Mouse (Mus musculus) midbrain, embryonic 15.5 days (tissue): Measurements from ENCODE around the gene Cela2a. TPM values are rescaled to one million over a fixed set of nuclear protein-coding genes. Genes with fewer than 3 reads are reported as not detected.

Source experiments
- ATAC-seq: fragments of 200-750 bp; cut with Nextera tagmentation; replicated peaks from 2 replicates; pipeline ENCODE4 v1.8.0; 2017; ENCODE audit warnings: moderate TSS enrichment
- H3K27ac ChIP-seq: fragments of 300-500 bp; sonication (generic); 2 replicates; pipeline ENCODE4 v1.5.1; 2015; ENCODE audit warnings: mild to moderate bottlenecking, inconsistent platforms
- H3K27me3 ChIP-seq: fragments of 300-500 bp; sonication (generic); replicated peaks from 2 replicates; pipeline ENCODE4 v1.6.1; 2015; ENCODE audit warnings: inconsistent platforms
- H3K36me3 ChIP-seq: fragments of 300-500 bp; sonication (generic); replicated peaks from 2 replicates; pipeline ENCODE4 v1.6.1; 2015; ENCODE audit warnings: inconsistent platforms
- H3K4me1 ChIP-seq: fragments of 300-500 bp; sonication (generic); 2 replicates; pipeline ENCODE4 v1.6.1; 2015; ENCODE audit warnings: inconsistent platforms
- H3K4me2 ChIP-seq: fragments of 300-500 bp; sonication (generic); 2 replicates; pipeline ENCODE4 v1.6.1; 2015; ENCODE audit warnings: inconsistent platforms, mild to moderate bottlenecking, moderate library complexity
- H3K4me3 ChIP-seq: fragments of 300-500 bp; sonication (generic); 2 replicates; pipeline ENCODE4 v1.5.1; 2015; ENCODE audit warnings: mild to moderate bottlenecking, inconsistent platforms
- H3K9ac ChIP-seq: fragments of 300-500 bp; sonication (generic); 2 replicates; pipeline ENCODE4 v1.6.1; 2015; ENCODE audit warnings: mild to moderate bottlenecking, inconsistent platforms
- H3K9me3 ChIP-seq: fragments of 300-500 bp; sonication (generic); 2 replicates; pipeline ENCODE4 v1.6.1; 2016; ENCODE audit warnings: inconsistent platforms
- WGBS: fragments of 180-500 bp; shearing (Covaris S2); methylation state at CpG from one replicate; pipeline ENCODE4 v1.1.7; 2015; ENCODE audit warnings: mixed read lengths; 5-methylcytosine and 5-hydroxymethylcytosine counted together
- polyA plus RNA-seq: library from polyadenylated mRNA; unstranded; fragments of >200 nt; fragmentation: Nextera tagmentation; extraction: Ambion mirVana; gene quantifications from 2 replicates; pipeline ENCODE4 v1.2.1, GENCODE M21; 2015

The Cela2a gene
- polyA plus RNA-seq, 1 experiment from 2014 or later: 0.36 TPM

DNA sequence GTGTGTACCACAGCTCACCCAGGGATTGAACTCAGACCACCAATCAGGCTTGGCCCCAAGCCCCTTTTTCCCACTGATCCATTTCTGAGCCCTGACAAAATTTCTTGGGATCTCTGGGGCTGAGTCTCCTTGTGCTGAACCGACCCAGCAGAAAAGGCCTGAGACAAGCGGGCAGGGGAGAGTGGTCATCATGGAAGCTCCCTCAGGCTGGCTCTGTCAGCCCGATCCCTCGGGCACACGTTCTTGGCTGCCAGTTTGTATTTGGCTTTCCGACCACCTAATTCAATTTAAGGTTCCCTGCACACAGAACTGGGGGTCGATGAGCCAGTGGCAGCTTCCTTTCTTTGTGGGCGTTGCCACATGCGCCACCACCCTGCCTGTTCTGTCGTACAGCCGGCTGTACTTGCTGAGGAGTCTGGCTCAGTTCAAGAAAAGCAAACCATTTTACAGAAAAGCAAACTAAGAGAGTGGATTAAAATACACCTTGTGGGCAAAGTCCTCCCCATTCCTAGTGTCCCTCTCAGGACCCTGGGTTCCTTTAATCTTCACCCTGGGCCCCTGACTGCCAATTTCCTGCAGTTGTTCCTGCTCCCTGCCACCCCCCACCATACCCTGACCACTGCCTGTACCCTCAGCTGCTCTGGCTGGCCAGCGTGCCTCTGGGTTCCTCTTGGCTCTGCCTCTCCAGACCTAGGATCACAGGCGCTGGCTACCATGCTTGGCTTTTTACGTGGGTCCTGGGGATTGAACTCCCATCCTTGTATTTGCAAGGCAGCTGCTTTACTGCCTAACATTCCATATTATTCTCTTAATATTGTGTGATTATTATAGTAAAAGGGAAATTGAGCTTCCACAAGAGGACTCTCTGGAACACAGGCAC lies 8.9 kb downstream of the Cela2a start:
- 58% methylated on average over 14 of the region's 14 CpGs for WGBS
- no peak overlapping the region for H3K27ac ChIP-seq
- no peak for ATAC-seq

DNA sequence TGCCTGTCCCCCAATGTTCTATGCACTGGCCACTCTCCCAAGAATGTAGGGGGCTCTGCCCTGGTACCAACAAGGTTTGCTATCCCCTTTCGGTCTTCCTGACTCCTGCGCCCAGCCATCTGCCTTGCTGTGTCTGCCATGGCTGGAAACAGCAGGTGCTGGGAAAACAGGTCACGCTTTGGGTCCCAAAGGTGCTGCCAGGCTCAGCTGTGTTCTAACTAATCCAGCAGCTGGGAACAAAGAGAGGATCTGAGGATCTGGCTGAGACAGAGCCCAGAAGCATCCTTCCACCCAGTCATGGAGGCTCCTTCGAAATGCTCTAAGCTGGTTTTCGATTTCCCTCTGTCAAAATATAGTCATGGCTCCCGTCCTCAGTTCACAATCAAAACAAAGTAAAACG lies 9.7 kb downstream of the Cela2a start:
- Histone ChIP-seq H3K27me3 (no peaks in the 10 kb centered on the region), H3K9ac (no peak overlapping the region), H3K4me3 (no peak overlapping the region), H3K36me3 (peaks cover 16% of the 10 kb centered on the region), H3K27ac (peak overlapping the region; percentile 47; the same call in 1 of the 2 replicates), H3K9me3 (no peaks in the 10 kb centered on the region), H3K4me2 (no peak overlapping the region), H3K4me1 (no peaks in the 10 kb centered on the region)
- no peak for ATAC-seq
- 76% methylated on average over 7 of the region's 7 CpGs for WGBS

More for the DNA sequence above, 8.9 kb downstream of the Cela2a start:
- Histone ChIP-seq H3K9me3 (no peaks in the 10 kb centered on the region), H3K9ac (no peak overlapping the region), H3K36me3 (peaks cover 8% of the 10 kb centered on the region), H3K27me3 (no peaks in the 10 kb centered on the region), H3K4me2 (no peak overlapping the region), H3K4me3 (no peak overlapping the region), H3K4me1 (no peaks in the 10 kb centered on the region)

DNA sequence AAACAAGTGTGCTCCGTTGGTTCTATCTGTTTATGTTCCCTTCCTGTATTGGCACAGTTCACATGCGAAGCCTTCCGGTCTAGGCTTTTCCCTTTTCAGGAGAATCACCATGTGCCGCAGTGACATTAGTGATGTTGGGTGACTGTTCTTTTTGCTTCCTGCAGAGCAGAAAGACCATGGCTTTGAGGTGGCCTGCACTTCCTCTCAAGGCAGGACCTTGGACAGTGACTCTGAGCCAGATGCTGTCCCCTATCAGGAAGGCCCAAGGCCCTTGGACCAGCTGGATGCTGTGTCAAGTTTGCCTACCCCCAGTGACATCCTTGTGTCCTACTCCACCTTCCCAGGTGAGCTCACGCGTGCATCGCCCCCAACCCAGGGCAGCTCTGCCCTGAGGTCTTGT lies 14.6 kb downstream of the Cela2a start:
- no peaks in the 10 kb centered on the region for H3K9me3 ChIP-seq
- no peak overlapping the region for H3K9ac ChIP-seq
- WGBS: 96% methylated on average over 7 of the region's 7 CpGs
- H3K27me3 ChIP-seq: no peaks in the 10 kb centered on the region
- H3K4me1 ChIP-seq: no peaks in the 10 kb centered on the region
- H3K36me3 ChIP-seq: peaks cover 38% of the 10 kb centered on the region
- no peak overlapping the region for H3K4me2 ChIP-seq
- ATAC-seq: no peak
- no peak overlapping the region for H3K27ac ChIP-seq
- no peak overlapping the region for H3K4me3 ChIP-seq

DNA sequence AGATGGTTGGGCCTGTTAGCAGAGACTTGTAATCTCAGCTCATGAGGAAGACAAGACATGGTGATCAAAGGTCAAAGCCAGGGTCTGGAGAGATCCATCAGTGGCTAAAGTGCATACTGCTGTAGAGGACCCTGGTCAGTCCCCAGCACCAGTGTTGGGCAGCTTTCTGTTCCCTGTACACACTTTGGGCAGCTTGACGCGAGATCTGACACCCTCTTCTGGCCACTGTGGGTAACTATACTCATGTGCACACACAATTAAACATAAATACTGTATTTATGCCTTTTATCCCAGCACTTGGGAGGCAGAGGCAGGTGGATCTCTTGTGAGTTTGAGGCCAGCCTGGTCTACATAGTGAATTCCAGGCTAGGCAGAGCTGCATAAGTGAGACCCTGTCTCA lies 15.0 kb downstream of the Cela2a start:
- Histone ChIP-seq H3K9me3 (no peaks in the 10 kb centered on the region), H3K9ac (no peak overlapping the region), H3K36me3 (peaks cover 41% of the 10 kb centered on the region), H3K4me3 (no peak overlapping the region), H3K4me2 (no peak overlapping the region), H3K27ac (no peak overlapping the region), H3K27me3 (no peaks in the 10 kb centered on the region), H3K4me1 (no peaks in the 10 kb centered on the region)
- no peak for ATAC-seq
- 95% methylated on average over 2 of the region's 2 CpGs for WGBS

DNA sequence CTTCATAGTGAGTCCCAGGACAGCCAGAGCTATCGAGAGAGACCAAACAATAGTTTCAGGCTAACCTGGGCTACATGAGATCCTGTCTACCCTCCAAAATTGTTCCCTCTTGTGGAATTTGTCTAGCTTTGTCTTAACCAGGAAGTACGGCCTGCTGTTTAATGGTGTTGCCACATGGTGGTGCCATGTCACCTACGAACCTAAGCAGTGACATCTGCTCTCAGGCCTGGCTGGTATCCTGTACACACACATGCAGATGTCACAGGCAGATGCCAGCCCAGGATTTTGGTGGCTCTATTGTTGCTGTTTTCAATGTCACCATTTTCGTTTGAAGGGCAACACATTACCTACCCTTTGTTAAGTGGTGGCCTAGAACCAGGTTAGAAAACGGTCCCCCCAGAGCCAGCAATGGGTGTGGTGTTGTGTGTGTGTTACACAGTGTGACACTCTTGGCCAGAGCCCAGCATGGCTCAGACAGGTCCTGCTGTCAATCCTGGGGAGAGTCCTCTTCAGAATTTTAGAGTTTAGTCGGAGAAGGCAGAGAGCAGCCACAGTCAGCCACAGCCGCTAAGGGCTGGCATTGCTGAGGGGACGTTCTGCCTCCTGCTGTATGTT lies 16.0 kb downstream of the Cela2a start:
- 72% methylated on average over 8 of the region's 8 CpGs for WGBS
- ATAC-seq: peak; percentile 63; the same call in 1 of the 2 replicates
- Histone ChIP-seq H3K36me3 (peaks cover 51% of the 10 kb centered on the region), H3K4me2 (no peak overlapping the region), H3K27ac (0 out of 2 replicates have a peak overlapping the region, but pooled peaks have one; percentile 8), H3K9ac (no peak overlapping the region), H3K27me3 (no peaks in the 10 kb centered on the region), H3K9me3 (no peaks in the 10 kb centered on the region), H3K4me1 (no peaks in the 10 kb centered on the region), H3K4me3 (no peak overlapping the region)

DNA sequence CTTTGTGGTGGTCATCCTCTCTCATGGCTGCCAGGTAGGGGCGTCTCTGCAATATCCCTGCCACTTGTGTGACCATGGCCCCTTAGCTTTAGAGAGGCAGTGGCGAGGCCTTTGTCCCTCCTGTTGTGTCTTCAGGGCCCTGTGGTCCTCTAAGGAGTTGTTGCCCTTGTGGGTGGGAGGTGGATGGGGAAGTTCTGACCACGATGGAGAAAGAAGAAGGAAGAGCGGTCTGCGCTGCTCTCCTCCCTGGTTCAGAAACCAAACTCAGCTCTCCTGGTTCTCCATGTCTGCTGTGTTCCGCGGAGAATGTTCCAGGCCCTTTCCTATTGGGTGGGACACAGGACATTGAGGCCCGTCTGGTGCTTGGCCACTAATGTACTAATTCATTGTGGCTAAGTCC lies 20.1 kb downstream of the Cela2a start:
- H3K9me3 ChIP-seq: no peaks in the 10 kb centered on the region
- WGBS: 96% methylated on average over 8 of the region's 8 CpGs

DNA sequence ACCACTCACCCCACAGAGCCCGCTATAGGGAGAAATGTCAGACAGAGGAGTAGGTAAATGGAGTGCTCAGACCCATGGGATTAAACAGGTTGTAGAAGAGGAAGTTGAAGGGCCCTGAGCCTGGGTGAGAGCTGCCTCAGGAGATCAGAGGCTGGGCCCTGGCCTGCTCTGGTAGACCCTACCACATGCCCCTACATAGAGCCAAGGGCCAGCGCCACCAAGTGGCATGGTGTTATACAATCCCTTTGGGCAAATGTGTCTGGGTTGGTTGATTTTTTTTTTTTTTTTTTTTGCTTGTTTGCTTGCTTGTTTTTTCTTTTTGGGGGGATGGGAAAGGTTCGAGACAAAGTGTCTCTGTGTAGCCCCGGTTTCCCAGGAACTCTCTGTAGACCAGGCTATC lies 21.9 kb downstream of the Cela2a start:
- Histone ChIP-seq H3K4me3 (no peak overlapping the region), H3K4me2 (no peak overlapping the region), H3K9me3 (no peaks in the 10 kb centered on the region), H3K9ac (no peak overlapping the region), H3K27me3 (no peaks in the 10 kb centered on the region), H3K27ac (no peak overlapping the region), H3K4me1 (no peaks in the 10 kb centered on the region), H3K36me3 (peaks cover 39% of the 10 kb centered on the region; the same call in 1 of the 2 replicates)
- WGBS: 89% methylated on average over 4 of the region's 4 CpGs
- ATAC-seq: no peak

More for the DNA sequence above, 20.1 kb downstream of the Cela2a start:
- no peak overlapping the region for H3K4me3 ChIP-seq
- no peak overlapping the region for H3K4me2 ChIP-seq
- H3K9ac ChIP-seq: no peak overlapping the region
- H3K27me3 ChIP-seq: no peaks in the 10 kb centered on the region
- ATAC-seq: no peak
- peaks cover 40% of the 10 kb centered on the region; the same call in 1 of the 2 replicates for H3K36me3 ChIP-seq
- no peak overlapping the region for H3K27ac ChIP-seq
- no peaks in the 10 kb centered on the region for H3K4me1 ChIP-seq

DNA sequence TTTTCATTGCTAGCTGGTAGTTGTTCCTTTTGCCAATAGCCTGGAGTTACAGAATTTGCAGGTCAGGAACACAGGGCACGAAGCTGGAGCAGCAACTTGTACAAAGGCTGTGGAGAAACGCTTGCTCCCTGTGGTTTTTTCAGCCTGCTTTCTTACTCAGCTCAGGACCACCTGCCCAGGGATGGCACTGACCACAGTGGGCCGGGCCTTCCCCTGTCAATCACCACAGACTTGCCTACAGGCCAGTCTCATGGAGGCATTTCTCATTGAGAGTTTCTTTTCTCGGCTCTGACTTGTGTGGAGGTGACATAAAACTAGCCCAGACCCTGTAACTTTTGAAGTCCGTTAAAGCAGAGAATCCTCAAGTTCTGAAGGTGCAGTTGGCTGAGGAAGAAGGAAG lies 28.4 kb downstream of the Cela2a start:
- no peak for ATAC-seq
- Histone ChIP-seq H3K4me2 (no peak overlapping the region), H3K4me1 (peaks cover 24% of the 10 kb centered on the region), H3K36me3 (no peaks in the 10 kb centered on the region), H3K9ac (no peak overlapping the region), H3K27me3 (no peaks in the 10 kb centered on the region), H3K4me3 (no peak overlapping the region), H3K27ac (no peak overlapping the region), H3K9me3 (no peaks in the 10 kb centered on the region)
- WGBS: 90% methylated on average over 5 of the region's 5 CpGs

DNA sequence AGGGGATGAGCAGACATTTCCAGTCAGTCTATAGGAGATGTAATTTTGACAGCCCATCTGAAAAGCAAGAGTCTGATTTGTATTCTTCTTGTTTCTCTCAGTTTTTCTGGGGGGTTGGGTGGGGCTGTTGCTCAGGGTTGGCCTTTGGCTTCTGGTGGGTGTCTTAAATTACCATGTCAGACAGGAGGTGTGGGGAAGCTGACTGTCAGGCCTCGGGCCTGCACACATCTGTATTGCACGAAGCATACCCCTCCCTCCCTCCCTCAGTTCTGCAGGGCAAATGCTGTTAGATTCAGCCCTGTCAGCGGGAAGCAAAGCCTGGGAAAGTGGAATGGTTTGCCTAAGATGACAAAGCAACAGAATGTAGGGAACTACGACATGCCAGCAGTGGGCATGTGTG lies 29.0 kb downstream of the Cela2a start:
- Histone ChIP-seq H3K27me3 (no peaks in the 10 kb centered on the region), H3K4me1 (peaks cover 24% of the 10 kb centered on the region), H3K9me3 (no peaks in the 10 kb centered on the region), H3K36me3 (no peaks in the 10 kb centered on the region), H3K9ac (no peak overlapping the region), H3K4me2 (no peak overlapping the region), H3K27ac (no peak overlapping the region), H3K4me3 (no peak overlapping the region)
- WGBS: 97% methylated on average over 4 of the region's 4 CpGs
- ATAC-seq: no peak

DNA sequence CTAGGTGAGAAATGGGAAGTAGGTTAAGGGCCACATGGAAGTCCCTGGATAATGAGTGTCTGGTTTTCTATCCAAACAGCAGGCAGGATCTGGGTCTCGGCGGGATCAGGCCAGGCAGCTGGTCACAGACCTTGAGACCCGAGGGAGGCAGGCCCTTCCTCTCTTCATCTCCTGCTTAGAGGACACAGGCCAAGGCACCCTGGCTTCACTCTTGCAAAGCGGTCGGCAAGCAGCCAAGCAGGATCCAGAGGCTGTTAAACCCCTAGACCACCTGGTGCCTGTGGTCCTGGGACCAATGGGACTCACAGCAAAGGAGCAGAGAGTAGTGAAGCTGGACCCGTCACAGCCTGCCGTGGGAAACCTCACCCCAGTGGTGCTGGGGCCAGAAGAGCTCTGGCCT lies 29.6 kb downstream of the Cela2a start:
- 91% methylated on average over 7 of the region's 7 CpGs for WGBS

DNA sequence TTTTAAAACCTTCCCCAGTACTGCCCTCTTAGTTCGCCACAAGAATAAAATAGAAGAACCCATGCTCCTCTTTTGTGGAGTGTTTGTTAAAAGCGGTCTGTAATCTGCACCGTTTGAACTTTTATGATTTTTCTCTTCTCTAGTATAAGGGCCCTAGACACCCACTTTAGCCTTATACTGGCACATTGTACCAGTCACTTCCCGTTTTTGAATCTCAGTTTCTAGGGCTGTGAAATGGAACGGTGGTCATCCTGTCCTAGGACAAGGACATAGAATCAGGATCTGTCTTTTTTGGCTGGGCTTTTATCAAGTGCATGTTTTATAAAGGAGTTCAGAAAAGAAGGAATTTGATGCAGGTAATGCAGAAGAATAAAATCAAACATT lies 31.8 kb downstream of the Cela2a start:
- Histone ChIP-seq H3K4me3 (peak overlapping the region; percentile 80), H3K9me3 (no peaks in the 10 kb centered on the region), H3K9ac (peak overlapping the region; percentile 71), H3K4me2 (peak overlapping the region; percentile 62), H3K27ac (peak overlapping the region; percentile 94), H3K4me1 (peaks cover 34% of the 10 kb centered on the region), H3K27me3 (no peaks in the 10 kb centered on the region), H3K36me3 (no peaks in the 10 kb centered on the region)
- 17% methylated on average over 5 of the region's 5 CpGs for WGBS
- no peak for ATAC-seq

More for the DNA sequence above, 29.6 kb downstream of the Cela2a start:
- H3K9ac ChIP-seq: no peak overlapping the region
- no peak overlapping the region for H3K4me3 ChIP-seq
- no peak for ATAC-seq
- no peaks in the 10 kb centered on the region for H3K9me3 ChIP-seq
- H3K27ac ChIP-seq: no peak overlapping the region
- peaks cover 24% of the 10 kb centered on the region for H3K4me1 ChIP-seq
- H3K36me3 ChIP-seq: no peaks in the 10 kb centered on the region
- H3K4me2 ChIP-seq: no peak overlapping the region
- H3K27me3 ChIP-seq: no peaks in the 10 kb centered on the region

DNA sequence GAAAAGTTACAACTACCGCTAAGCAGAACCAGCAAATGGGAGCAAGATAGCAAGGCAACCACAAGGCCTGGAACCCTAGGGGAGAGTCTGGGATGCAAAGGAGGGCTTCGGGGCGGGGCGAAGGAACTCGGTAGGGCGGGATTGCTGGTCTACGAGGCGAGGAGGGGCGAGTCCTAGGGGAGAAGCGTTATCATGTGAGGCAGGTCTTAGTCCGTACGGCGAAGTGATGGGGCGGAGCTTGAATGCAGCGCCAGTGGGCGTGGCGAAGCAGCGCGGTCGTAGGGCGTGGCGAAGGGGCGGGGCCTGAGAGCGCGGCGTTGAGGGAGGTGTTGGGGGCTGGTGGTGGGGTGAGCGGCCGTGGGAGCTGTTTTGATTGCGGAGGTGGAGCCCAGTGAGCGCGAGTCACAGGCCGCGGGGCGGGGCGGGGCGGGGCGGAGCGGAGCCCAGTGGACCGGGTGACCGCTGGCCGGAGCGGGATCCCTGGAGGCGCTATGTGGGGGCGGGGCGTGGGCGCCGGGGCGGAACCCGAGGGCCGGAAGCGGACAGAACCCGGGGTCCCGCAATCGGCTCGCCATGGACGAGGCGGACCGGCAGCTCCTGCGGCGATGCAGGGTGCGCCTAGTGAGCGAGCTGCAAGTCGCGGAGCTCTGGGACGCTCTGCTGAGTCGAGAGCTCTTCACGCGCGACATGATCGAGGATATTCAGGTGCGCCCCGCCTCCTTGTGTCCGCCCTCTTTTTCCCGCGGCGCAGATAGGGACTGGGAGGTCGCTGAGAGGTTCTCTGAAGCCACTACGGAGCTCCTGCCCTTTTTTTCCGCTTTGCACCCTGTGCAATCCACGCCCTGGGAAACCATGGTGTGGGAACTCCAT lies 32.4 kb downstream of the Cela2a start, which contains the start of gene Casp9:
Gene Casp9, plus strand, starts transcription at position 331 of the 870 bp plus-strand sequence.
- Histone ChIP-seq H3K4me3 (peak within 1 kb of the TSS; percentile 80), H3K4me2 (peak within 1 kb of the TSS; percentile 62), H3K9ac (peak within 1 kb of the TSS; percentile 71), H3K36me3 (no peaks in the 10 kb centered on the region), H3K4me1 (peaks cover 34% of the 10 kb centered on the region), H3K27ac (peak within 1 kb of the TSS; percentile 94), H3K9me3 (no peaks in the 10 kb centered on the region), H3K27me3 (no peaks in the 10 kb centered on the region)
- ATAC-seq: peak; percentile 70
- under 1% methylated on average over 73 of the region's 80 CpGs for WGBS
